Mouse (Mus musculus): Measurements from ENCODE around the gene Strap. TPM values are rescaled to one million over a fixed set of nuclear protein-coding genes. Genes with fewer than 3 reads are reported as not detected.

Strap gene
- total and polyA plus RNA-seq, 2 experiments from 2014 or later: 132 to 190 TPM

- Histone ChIP-seq H3K36me3 (ENCODE audit: insufficient read depth) (no peaks in the 10 kb centered on the region), H3K27me3 (ENCODE audit: insufficient read depth, low read length) (no peaks in the 10 kb centered on the region), H3K27ac (ENCODE audit: low read depth, low read length) (no peak overlapping the region), H3K4me3 (ENCODE audit: low read depth, low read length) (no peak overlapping the region), H3K4me2 (ENCODE audit: low read depth) (no peak overlapping the region), H3K9ac (no peak overlapping the region), H3K9me3 (ENCODE audit: low read length) (no peaks in the 10 kb centered on the region), H3K4me1 (ENCODE audit: insufficient read depth) (no peaks in the 10 kb centered on the region)
- ATAC-seq (no peak), DNase-seq (no peak)
- WGBS: 90% methylated on average over 7 of the region's 7 CpGs
- no peak for TF ChIP-seq CTCF (IDR thresholded peaks at IDR 0.05; ENCODE audit: low read depth)
Measured at GRCm38 (mm10) chr6:137783899-137784637, 49.2 kb downstream of the Strap start.

DNA sequence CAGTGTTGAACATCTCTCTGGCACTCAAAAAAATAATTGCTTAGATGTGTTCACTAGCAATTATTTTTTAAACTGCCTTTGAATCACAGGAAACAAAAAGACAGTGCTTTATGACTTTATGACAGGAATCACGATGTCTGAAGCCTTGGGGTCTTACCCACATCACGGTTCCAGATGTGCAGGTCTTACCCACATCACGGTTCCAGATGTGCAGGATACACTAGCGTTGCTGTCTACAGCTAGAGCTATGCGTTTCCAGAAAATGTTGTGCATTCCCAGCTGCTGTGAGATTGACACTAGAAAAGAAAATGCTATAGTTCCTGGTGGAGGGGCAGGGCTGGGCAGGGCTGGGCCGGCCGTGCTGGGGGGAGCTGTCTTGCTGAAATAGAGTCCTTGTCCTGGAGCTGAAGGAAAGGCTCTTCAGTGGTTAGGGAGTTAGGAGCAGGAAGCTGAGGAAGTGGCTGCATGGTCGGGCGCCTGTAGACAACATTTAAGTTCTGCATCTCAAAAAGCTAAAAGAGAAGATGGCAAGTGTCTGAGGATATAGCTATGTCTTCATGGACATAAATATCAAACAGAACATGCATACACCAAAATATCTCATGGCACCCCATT, 54.2 kb downstream of the Strap start:
- Histone ChIP-seq H3K4me1 (ENCODE audit: insufficient read depth) (no peaks in the 10 kb centered on the region), H3K4me2 (ENCODE audit: low read depth) (no peak overlapping the region), H3K9ac (no peak overlapping the region), H3K9me3 (ENCODE audit: low read length) (no peaks in the 10 kb centered on the region), H3K36me3 (ENCODE audit: insufficient read depth) (no peaks in the 10 kb centered on the region), H3K27me3 (ENCODE audit: insufficient read depth, low read length) (no peaks in the 10 kb centered on the region), H3K4me3 (ENCODE audit: low read depth, low read length) (no peak overlapping the region), H3K27ac (ENCODE audit: low read depth, low read length) (no peak overlapping the region)
- ATAC-seq (no peak), DNase-seq (no peak)
- TF ChIP-seq CTCF (IDR thresholded peaks at IDR 0.05; ENCODE audit: low read depth): no peak
- WGBS: 77% methylated on average over 9 of the region's 9 CpGs

GRCm38 (mm10) chr6:137789658-137790057, 54.8 kb downstream of the Strap start:
- Histone ChIP-seq H3K27me3 (ENCODE audit: insufficient read depth, low read length) (no peaks in the 10 kb centered on the region), H3K9ac (no peak overlapping the region), H3K27ac (ENCODE audit: low read depth, low read length) (no peak overlapping the region), H3K9me3 (ENCODE audit: low read length) (no peaks in the 10 kb centered on the region), H3K4me3 (ENCODE audit: low read depth, low read length) (no peak overlapping the region), H3K36me3 (ENCODE audit: insufficient read depth) (no peaks in the 10 kb centered on the region), H3K4me1 (ENCODE audit: insufficient read depth) (no peaks in the 10 kb centered on the region), H3K4me2 (ENCODE audit: low read depth) (no peak overlapping the region)
- no peak for TF ChIP-seq CTCF (IDR thresholded peaks at IDR 0.05; ENCODE audit: low read depth)
- DNase-seq: no peak
- 69% methylated on average over 2 of the region's 2 CpGs for WGBS
- peak; percentile 45; the same call in 1 of the 2 replicates for ATAC-seq

DNA sequence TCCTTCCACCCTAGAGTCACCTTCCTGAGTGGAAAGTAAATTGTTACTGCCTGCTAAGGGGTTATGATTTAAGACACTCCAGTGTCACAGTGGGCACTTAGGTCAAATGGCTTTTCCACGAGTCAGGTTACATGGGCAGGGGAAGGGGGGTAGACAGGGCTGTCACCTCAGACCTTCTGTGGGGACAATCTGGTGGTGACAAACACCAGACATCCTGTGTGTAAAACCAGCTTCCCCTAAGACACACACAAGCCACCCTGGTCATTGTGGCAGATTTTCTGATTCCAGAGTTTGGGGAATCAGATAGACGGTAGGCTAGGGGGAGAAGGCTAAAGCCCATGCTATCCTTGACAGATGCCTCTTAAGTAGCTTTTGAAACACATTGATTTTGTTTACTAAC, 60.6 kb downstream of the Strap start:
- H3K9me3 ChIP-seq (ENCODE audit: low read length): 0 out of 2 replicates have a peak, but pooled peaks cover 7% of the 10 kb centered on the region
- H3K27ac ChIP-seq (ENCODE audit: low read depth, low read length): no peak overlapping the region
- H3K4me3 ChIP-seq (ENCODE audit: low read depth, low read length): no peak overlapping the region
- no peak overlapping the region for H3K4me2 ChIP-seq (ENCODE audit: low read depth)
- no peak overlapping the region for H3K9ac ChIP-seq
- no peaks in the 10 kb centered on the region for H3K36me3 ChIP-seq (ENCODE audit: insufficient read depth)
- no peaks in the 10 kb centered on the region for H3K4me1 ChIP-seq (ENCODE audit: insufficient read depth)
- DNase-seq: no peak
- WGBS: 82% methylated on average over 2 of the region's 2 CpGs
- H3K27me3 ChIP-seq (ENCODE audit: insufficient read depth, low read length): no peaks in the 10 kb centered on the region
- TF ChIP-seq CTCF (IDR thresholded peaks at IDR 0.05; ENCODE audit: low read depth): no peak
- no peak for ATAC-seq

- 70% methylated on average over 29 of the region's 29 CpGs for WGBS
- peak; percentile 91 for TF ChIP-seq CTCF (IDR thresholded peaks at IDR 0.05; ENCODE audit: low read depth)
Measured at GRCm38 (mm10) chr6:137796596-137797567, 62.0 kb downstream of the Strap start.

GRCm38 (mm10) chr6:137799253-137799652, 64.4 kb downstream of the Strap start:
- TF ChIP-seq CTCF (IDR thresholded peaks at IDR 0.05; ENCODE audit: low read depth): no peak
- Histone ChIP-seq H3K36me3 (ENCODE audit: insufficient read depth) (no peaks in the 10 kb centered on the region), H3K4me1 (ENCODE audit: insufficient read depth) (no peaks in the 10 kb centered on the region), H3K9ac (no peak overlapping the region), H3K27me3 (ENCODE audit: insufficient read depth, low read length) (no peaks in the 10 kb centered on the region), H3K4me2 (ENCODE audit: low read depth) (no peak overlapping the region), H3K9me3 (ENCODE audit: low read length) (0 out of 2 replicates have a peak, but pooled peaks cover 7% of the 10 kb centered on the region), H3K4me3 (ENCODE audit: low read depth, low read length) (no peak overlapping the region), H3K27ac (ENCODE audit: low read depth, low read length) (no peak overlapping the region)
- DNase-seq: no peak
- no peak for ATAC-seq
- 95% methylated on average over 9 of the region's 9 CpGs for WGBS

More at GRCm38 (mm10) chr6:137796596-137797567, 62.0 kb downstream of the Strap start:
- no peaks in the 10 kb centered on the region for H3K27me3 ChIP-seq (ENCODE audit: insufficient read depth, low read length)
- H3K4me2 ChIP-seq (ENCODE audit: low read depth): no peak overlapping the region
- H3K4me1 ChIP-seq (ENCODE audit: insufficient read depth): no peaks in the 10 kb centered on the region
- 0 out of 2 replicates have a peak, but pooled peaks cover 7% of the 10 kb centered on the region for H3K9me3 ChIP-seq (ENCODE audit: low read length)
- no peak overlapping the region for H3K4me3 ChIP-seq (ENCODE audit: low read depth, low read length)
- DNase-seq (peak; percentile 83), ATAC-seq (peak; percentile 69)
- H3K36me3 ChIP-seq (ENCODE audit: insufficient read depth): no peaks in the 10 kb centered on the region
- H3K27ac ChIP-seq (ENCODE audit: low read depth, low read length): no peak overlapping the region
- H3K9ac ChIP-seq: no peak overlapping the region

Other genes starting within 250 kb of the Strap start
- 23.5 and 26.0 TPM in 2 replicates for gene Eps8, start 80.2 kb upstream of the Strap start, total RNA-seq (2014; rRNA removed)
- 16.4 and 23.7 TPM in 2 replicates for gene Eps8, start 80.2 kb upstream of the Strap start, polyA plus RNA-seq (2015; fragmentation: Nextera tagmentation; extraction: Ambion mirVana)
- 5.0 and 9.1 TPM in 2 replicates for gene Dera, start 19.5 kb downstream of the Strap start, total RNA-seq (2014; rRNA removed)
- gene Dera, start 19.5 kb downstream of the Strap start, polyA plus RNA-seq (2015; fragmentation: Nextera tagmentation; extraction: Ambion mirVana): 10.6 and 11.0 TPM in 2 replicates

All from forebrain, postnatal 0 days (tissue).